In genomic region chr17:35103221-35103690, GRCm38 (mm10) we compare ENCODE assay signal across 13 mouse cellular contexts. TPM values are rescaled to one million over a fixed set of nuclear protein-coding genes. Genes with fewer than 3 reads are reported as not detected.
DNase-seq lines count a peak whose midpoint lies in the region; ATAC-seq lines count a peak whose summit lies in the region.
"Had no signal": no experiment of that assay in that cellular context is flagged by ENCODE, and none has a peak within 500 bp of the region (broad histone marks: within the 10 kb centered on the region; RNA-seq: fewer than 3 reads in every experiment).

No protein-coding gene starts in this region.

- no peak overlapping the region; the same call in 1 of the 2 replicates for H3K4me2 ChIP-seq in liver, embryonic 16.5 days (ENCODE audit: low read depth, low read length)
- H3K4me2 ChIP-seq: lung, embryonic 15.5 days; midbrain, embryonic 13.5 days; neural tube, embryonic 13.5 days had no signal

- peaks cover 38% of the 10 kb centered on the region for H3K4me1 ChIP-seq in liver, embryonic 16.5 days (ENCODE audit: control insufficient read depth, low read depth, low read length)
- H3K4me1 ChIP-seq: lung, embryonic 15.5 days had no signal

- H3K27ac ChIP-seq in liver, embryonic 16.5 days (ENCODE audit: low read length): peak overlapping the region; percentile 83
- H3K27ac ChIP-seq: lung, embryonic 15.5 days; midbrain, embryonic 13.5 days; neural tube, embryonic 13.5 days had no signal

- no peaks in the 10 kb centered on the region for H3K27me3 ChIP-seq in liver, embryonic 16.5 days (ENCODE audit: control insufficient read depth, insufficient read depth, low read depth, low read length)
- H3K27me3 ChIP-seq: lung, embryonic 15.5 days; midbrain, embryonic 13.5 days; neural tube, embryonic 13.5 days had no signal

- no peak overlapping the region; the same call in 1 of the 2 replicates for H3K9ac ChIP-seq in liver, embryonic 16.5 days (ENCODE audit: low read depth, low read length)
- H3K9ac ChIP-seq: lung, embryonic 15.5 days; midbrain, embryonic 13.5 days; neural tube, embryonic 13.5 days had no signal

- no peaks in the 10 kb centered on the region for H3K9me3 ChIP-seq in liver, embryonic 16.5 days (replicated peaks; ENCODE audit: control insufficient read depth, low read length)
- H3K9me3 ChIP-seq: lung, embryonic 15.5 days; midbrain, embryonic 13.5 days; neural tube, embryonic 13.5 days had no signal

- peaks cover 29% of the 10 kb centered on the region for H3K36me3 ChIP-seq in liver, embryonic 16.5 days (ENCODE audit: control insufficient read depth, insufficient read depth)

- WGBS in liver, embryonic 16.5 days (ENCODE audit: insufficient replicate concordance): 43% methylated on average over 6 of the region's 6 CpGs

- H3K4me3 ChIP-seq in liver, embryonic 16.5 days (ENCODE audit: low read depth, low read length): no peak overlapping the region
- H3K4me3 ChIP-seq: lung, embryonic 15.5 days; midbrain, embryonic 13.5 days; neural tube, embryonic 13.5 days had no signal

- intact Hi-C loops in heart, postnatal 25 days (cut with DNase I): no loop called here

- peak; percentile 30 for ATAC-seq in liver, embryonic 16.5 days (ENCODE audit: low read depth)
- ATAC-seq: midbrain, embryonic 13.5 days had no signal

- peak; percentile 90 for DNase-seq in heart, adult 11 months
- DNase-seq in heart, postnatal 25 days (ENCODE audit: low spot score): no peak
- peak; percentile 93 for DNase-seq in MEL-GATA-1-ER (ENCODE audit: extremely low read depth, low read depth)
- DNase-seq in kidney, adult 9 months: peak; percentile 88
- DNase-seq in left cerebral cortex, adult 9 months (ENCODE audit: low spot score in 2 of 2): no peak
- DNase-seq in cerebellum, adult 11-12 months: no peak
- DNase-seq in adrenal gland, postnatal 25 days: no peak

RNA-seq across cellular contexts. Expression of gene Ly6g5c, which starts 4.8 kb away (rescaled TPM):
- not detected for total RNA-seq in heart, postnatal 25 days (2021)
- polyA plus RNA-seq in liver, embryonic 16.5 days (2015; fragmentation: Nextera tagmentation; extraction: Ambion mirVana): not detected in 2 replicates
- total RNA-seq in adrenal gland, postnatal 25 days (2021): not detected in 2 replicates
- total RNA-seq: left cerebral cortex, postnatal 25 days had no signal
- polyA plus RNA-seq: intestine, embryonic 14.5 days; lung, embryonic 15.5 days; midbrain, embryonic 13.5 days; neural tube, embryonic 13.5 days had no signal

RNA-seq across cellular contexts. Expression of gene Ly6g5b, which starts 12.0 kb away (rescaled TPM):
- under 1 TPM in 1 of 2 experiments, not detected in 1; 0.36 TPM for total RNA-seq in heart, postnatal 25 days (2021)
- 0.33 and 0.35 TPM in 2 replicates for polyA plus RNA-seq in liver, embryonic 16.5 days (2015; fragmentation: Nextera tagmentation; extraction: Ambion mirVana)
- 0.30 and 0.81 TPM in 2 replicates for total RNA-seq in adrenal gland, postnatal 25 days (2021)

RNA-seq across cellular contexts. Expression of gene Abhd16a, which starts 14.2 kb away (rescaled TPM):
- total RNA-seq in heart, postnatal 25 days (2021): 10 to 100 TPM; 47.9 to 57.5 TPM
- polyA plus RNA-seq in liver, embryonic 16.5 days (2015; fragmentation: Nextera tagmentation; extraction: Ambion mirVana): 47.4 and 52.1 TPM in 2 replicates
- total RNA-seq in adrenal gland, postnatal 25 days (2021): 67.1 and 84.9 TPM in 2 replicates

RNA-seq across cellular contexts. Expression of gene Ly6g6f, which starts 17.8 kb away (rescaled TPM):
- not detected for total RNA-seq in heart, postnatal 25 days (2021)
- 4.0 and 5.7 TPM in 2 replicates for polyA plus RNA-seq in liver, embryonic 16.5 days (2015; fragmentation: Nextera tagmentation; extraction: Ambion mirVana)
- not detected in 2 replicates for total RNA-seq in adrenal gland, postnatal 25 days (2021)
- total RNA-seq: left cerebral cortex, postnatal 25 days had no signal
- polyA plus RNA-seq: intestine, embryonic 14.5 days had no signal

RNA-seq across cellular contexts. Expression of gene Gpank1, which starts 18.0 kb away (rescaled TPM):
- total RNA-seq in heart, postnatal 25 days (2021): 1 to 10 TPM; 6.3 to 9.5 TPM
- 12.4 and 12.9 TPM in 2 replicates for polyA plus RNA-seq in liver, embryonic 16.5 days (2015; fragmentation: Nextera tagmentation; extraction: Ambion mirVana)
- total RNA-seq in adrenal gland, postnatal 25 days (2021): 19.0 and 19.4 TPM in 2 replicates

Comparison
In these comparisons a context has a peak if more than half of its experiments do, and no peak if none do; other contexts are left out.
1. DNase-seq: peak in heart, adult 11 months (single experiment), MEL-GATA-1-ER (single experiment) and kidney, adult 9 months (single experiment); none in heart, postnatal 25 days (single experiment), left cerebral cortex, adult 9 months (0 of 2), cerebellum, adult 11-12 months (single experiment) and adrenal gland, postnatal 25 days (single experiment).